Mouse (Mus musculus): ENCODE results near the gene Timm13. TPM values are rescaled to one million over a fixed set of nuclear protein-coding genes. Genes with fewer than 3 reads are reported as not detected.

Gene Timm13
- 100 to 1,000 TPM; 154 to 235 (median 185) TPM for total RNA-seq (2022)

- DNase-seq = peak; percentile 100
Observed at GRCm38 (mm10) chr10:80900318-80901247, at the start of gene Timm13. TSS of gene Timm13 (minus strand) at chr10:80900969.

GRCm38 (mm10) chr10:80950314-80950713, 49.5 kb upstream of the Timm13 start:
- no peak for DNase-seq

GRCm38 (mm10) chr10:80949081-80949480, 48.3 kb upstream of the Timm13 start:
- DNase-seq = no peak

GRCm38 (mm10) chr10:80948570-80948969, 47.8 kb upstream of the Timm13 start:
- DNase-seq = no peak

GRCm38 (mm10) chr10:80947802-80948201, 47.0 kb upstream of the Timm13 start:
- no peak for DNase-seq

- DNase-seq = no peak
Observed at GRCm38 (mm10) chr10:80946684-80947437, 46.1 kb upstream of the Timm13 start.

- DNase-seq = no peak
Observed at GRCm38 (mm10) chr10:80944231-80944630, 43.5 kb upstream of the Timm13 start.

- no peak for DNase-seq
Observed at GRCm38 (mm10) chr10:80943701-80944100, 42.9 kb upstream of the Timm13 start.

- no peak for DNase-seq
Observed at GRCm38 (mm10) chr10:80942919-80943318, 42.1 kb upstream of the Timm13 start.

GRCm38 (mm10) chr10:80940988-80941347, 40.2 kb upstream of the Timm13 start:
- no peak for DNase-seq

GRCm38 (mm10) chr10:80940320-80940987, 39.7 kb upstream of the Timm13 start:
- peak; percentile 69 for DNase-seq

GRCm38 (mm10) chr10:80939671-80940070, 38.9 kb upstream of the Timm13 start:
- DNase-seq = peak; percentile 84

- no peak for DNase-seq
Observed at GRCm38 (mm10) chr10:80938831-80939550, 38.2 kb upstream of the Timm13 start.

- no peak for DNase-seq
Observed at GRCm38 (mm10) chr10:80937646-80938045, 36.9 kb upstream of the Timm13 start.

GRCm38 (mm10) chr10:80936810-80937164, 36.0 kb upstream of the Timm13 start:
- DNase-seq = no peak

- DNase-seq = no peak
Observed at GRCm38 (mm10) chr10:80936135-80936809, 35.5 kb upstream of the Timm13 start.

GRCm38 (mm10) chr10:80935698-80936097, 34.9 kb upstream of the Timm13 start:
- DNase-seq = no peak

GRCm38 (mm10) chr10:80935241-80935640, 34.5 kb upstream of the Timm13 start:
- DNase-seq = no peak

GRCm38 (mm10) chr10:80934136-80934985, 33.6 kb upstream of the Timm13 start:
- no peak for DNase-seq

- no peak for DNase-seq
Observed at GRCm38 (mm10) chr10:80933421-80933979, 32.7 kb upstream of the Timm13 start.

Data from adrenal gland, adult 8-10 months (tissue).